Mouse (Mus musculus) myocyte (in vitro differentiated cells): ENCODE measurements at regions not wholly inside any gene's neighbourhood (a gene's known extent, or its start where the extent isn't known, plus 50 kb on each side); places are given as distances from the start of the nearest gene placed in this dataset.

Source experiments
- CEBPB ChIP-seq: IDR thresholded peaks from 2 replicates; pipeline ENCODE4 v1.6.1; 2011; ENCODE audit warnings: mild to moderate bottlenecking, moderate library complexity; ENCODE audit not compliant: poor library complexity, insufficient read depth, severe bottlenecking
- E2F4 ChIP-seq: IDR thresholded peaks from one replicate; pipeline ENCODE4 v1.6.1; 2011; ENCODE audit warnings: mild to moderate bottlenecking, control low read depth, moderate library complexity; ENCODE audit not compliant: insufficient read depth
- MAX ChIP-seq: IDR thresholded peaks from one replicate; pipeline ENCODE4 v1.6.1; 2011; ENCODE audit warnings: low read depth, mild to moderate bottlenecking, control low read depth
- MYOD1 ChIP-seq, 3 experiments: IDR thresholded peaks; one replicate each; pipeline ENCODE4 v1.6.1; 2011; ENCODE audit warnings: control low read depth in 2 of 3, low read depth in 2 of 3, mild to moderate bottlenecking in 2 of 3, moderate library complexity in 1 of 3; ENCODE audit not compliant: insufficient read length in 2 of 3, control insufficient read depth in 1 of 3
- MYOG ChIP-seq, 3 experiments: IDR thresholded peaks; one replicate each; pipeline ENCODE4 v1.6.1; 2011; ENCODE audit warnings: control low read depth in 2 of 3, low read depth in 2 of 3, mild to moderate bottlenecking in 2 of 3; ENCODE audit not compliant: insufficient read length in 2 of 3, control insufficient read depth in 1 of 3, insufficient read depth in 1 of 3
- POLR2A ChIP-seq: IDR thresholded peaks from one replicate; pipeline ENCODE4 v1.6.1; 2011; ENCODE audit warnings: low read depth, mild to moderate bottlenecking, control low read depth, moderate library complexity; ENCODE audit not compliant: insufficient read length
- POLR2AphosphoS2 ChIP-seq: IDR thresholded peaks from one replicate; pipeline ENCODE4 v1.6.1; 2011; ENCODE audit warnings: low read depth, control low read depth; ENCODE audit not compliant: insufficient read length
- REST ChIP-seq: IDR thresholded peaks from one replicate; pipeline ENCODE4 v1.6.1; 2011; ENCODE audit warnings: mild to moderate bottlenecking, control low read depth, moderate library complexity; ENCODE audit not compliant: insufficient read depth, insufficient read length
- SRF ChIP-seq: IDR thresholded peaks from one replicate; pipeline ENCODE4 v1.6.1; 2011; ENCODE audit warnings: low read depth; ENCODE audit not compliant: control insufficient read depth, insufficient read length
- TCF12 ChIP-seq: IDR thresholded peaks from one replicate; pipeline ENCODE4 v1.6.1; 2011; ENCODE audit warnings: mild to moderate bottlenecking, control low read depth; ENCODE audit not compliant: poor library complexity, insufficient read depth, severe bottlenecking
- USF1 ChIP-seq: IDR thresholded peaks from one replicate; pipeline ENCODE4 v1.6.1; 2011; ENCODE audit warnings: low read depth, mild to moderate bottlenecking, control low read depth, moderate library complexity

DNA sequence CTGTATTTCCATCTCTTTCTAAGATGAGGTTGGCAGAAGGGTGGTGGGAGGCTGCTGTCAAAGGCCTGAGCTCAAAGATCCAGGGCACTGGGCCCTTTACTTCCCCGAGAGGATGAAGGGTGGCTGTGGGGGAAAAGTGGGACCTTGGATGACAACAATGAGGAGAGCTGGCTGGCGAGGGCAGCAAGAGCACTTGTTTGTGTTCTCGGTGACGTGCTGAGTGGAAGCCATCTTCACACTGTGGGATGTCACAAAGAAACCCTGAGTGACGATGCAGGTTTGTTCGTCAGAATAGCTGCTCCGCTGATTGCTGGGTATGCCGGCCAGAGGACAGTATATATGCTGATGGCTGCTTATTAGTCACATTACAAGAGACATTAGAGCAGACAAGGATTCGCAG is 308.0 kb downstream of the Rnf144b start:
- TF ChIP-seq POLR2A, result no peak
- TF ChIP-seq MYOD1 (IDR thresholded peaks at IDR 0.05; ENCODE audit: control insufficient read depth in 1 of 3, insufficient read length in 2 of 3, low read depth in 2 of 3), result no peak
- no peak for TF ChIP-seq MAX
- no peak for TF ChIP-seq POLR2AphosphoS2
- TF ChIP-seq CEBPB, result no peak
- no peak for TF ChIP-seq TCF12
- no peak for TF ChIP-seq E2F4
- no peak for TF ChIP-seq SRF
- no peak for TF ChIP-seq USF1
- TF ChIP-seq REST, result no peak
- no peak for TF ChIP-seq MYOG (IDR thresholded peaks at IDR 0.05; ENCODE audit: control insufficient read depth in 1 of 3, insufficient read depth in 1 of 3, insufficient read length in 2 of 3, low read depth in 2 of 3)
